Mouse (Mus musculus) stomach, postnatal 0 days (tissue): ENCODE measurements around the gene N4bp3. TPM values are rescaled to one million over a fixed set of nuclear protein-coding genes. Genes with fewer than 3 reads are reported as not detected.

ENCODE experiments used
- ATAC-seq: fragments of 200-750 bp; cut with Nextera tagmentation; 2 replicates; pipeline ENCODE4 v1.8.0; 2017; ENCODE audit not compliant: low FRiP score, low TSS enrichment
- DNase-seq: peaks from one replicate; pipeline ENCODE4 v3.0.0-alpha.2; 2016; ENCODE audit warnings: low spot score
- H3K27ac ChIP-seq: fragments of 300-500 bp; sonication (generic); replicated peaks from 2 replicates; pipeline ENCODE4 v1.5.1; 2014; ENCODE audit warnings: mild to moderate bottlenecking, control low read depth
- H3K27me3 ChIP-seq: fragments of 300-500 bp; sonication (generic); 2 replicates; pipeline ENCODE4 v1.6.1; 2014; ENCODE audit warnings: low read length; ENCODE audit not compliant: control insufficient read depth, insufficient read depth
- H3K36me3 ChIP-seq: fragments of 300-500 bp; sonication (generic); 2 replicates; pipeline ENCODE4 v1.6.1; 2014; ENCODE audit warnings: low read length, mixed read lengths; ENCODE audit not compliant: control insufficient read depth, insufficient read depth
- H3K4me1 ChIP-seq: fragments of 300-500 bp; sonication (generic); replicated peaks from 2 replicates; pipeline ENCODE4 v1.6.1; 2014; ENCODE audit warnings: antibody characterized with exemption; ENCODE audit not compliant: control insufficient read depth, insufficient read depth
- H3K4me2 ChIP-seq: fragments of 300-500 bp; sonication (generic); replicated peaks from 2 replicates; pipeline ENCODE4 v1.6.1; 2014; ENCODE audit warnings: low read depth, mild to moderate bottlenecking, control low read depth, moderate library complexity
- H3K4me3 ChIP-seq: fragments of 300-500 bp; sonication (generic); 2 replicates; pipeline ENCODE4 v1.5.1; 2014; ENCODE audit warnings: low read depth, low read length, control low read depth
- H3K9ac ChIP-seq: fragments of 300-500 bp; sonication (generic); 2 replicates; pipeline ENCODE4 v1.6.1; 2014; ENCODE audit warnings: mild to moderate bottlenecking, low read length, control low read depth, mixed read lengths
- H3K9me3 ChIP-seq: fragments of 300-500 bp; sonication (generic); 2 replicates; pipeline ENCODE4 v1.6.1; 2016; ENCODE audit warnings: low read length; ENCODE audit not compliant: control insufficient read depth
- CTCF ChIP-seq: IDR thresholded peaks from 2 replicates; pipeline ENCODE4 v1.5.1; 2016; ENCODE audit warnings: antibody characterized with exemption, low read depth, mild to moderate bottlenecking, moderate library complexity
- EP300 ChIP-seq: optimal IDR thresholded peaks from 2 replicates; pipeline ENCODE3; 2016; ENCODE audit warnings: antibody characterized with exemption
- WGBS: fragments of 180-500 bp; shearing (Covaris S2); extraction: QIAGEN DNeasy Blood & Tissue Kit; methylation state at CpG from one replicate; pipeline ENCODE4 v1.1.7; 2014; 5-methylcytosine and 5-hydroxymethylcytosine counted together
- polyA plus RNA-seq: library from polyadenylated mRNA; unstranded; fragments of >200 nt; fragmentation: Nextera tagmentation; extraction: Ambion mirVana; gene quantifications from 2 replicates; pipeline ENCODE4 v1.2.1, GENCODE M21; 2015

Gene N4bp3
- polyA plus RNA-seq, 1 experiment from 2014 or later, result 16.8 TPM

DNA sequence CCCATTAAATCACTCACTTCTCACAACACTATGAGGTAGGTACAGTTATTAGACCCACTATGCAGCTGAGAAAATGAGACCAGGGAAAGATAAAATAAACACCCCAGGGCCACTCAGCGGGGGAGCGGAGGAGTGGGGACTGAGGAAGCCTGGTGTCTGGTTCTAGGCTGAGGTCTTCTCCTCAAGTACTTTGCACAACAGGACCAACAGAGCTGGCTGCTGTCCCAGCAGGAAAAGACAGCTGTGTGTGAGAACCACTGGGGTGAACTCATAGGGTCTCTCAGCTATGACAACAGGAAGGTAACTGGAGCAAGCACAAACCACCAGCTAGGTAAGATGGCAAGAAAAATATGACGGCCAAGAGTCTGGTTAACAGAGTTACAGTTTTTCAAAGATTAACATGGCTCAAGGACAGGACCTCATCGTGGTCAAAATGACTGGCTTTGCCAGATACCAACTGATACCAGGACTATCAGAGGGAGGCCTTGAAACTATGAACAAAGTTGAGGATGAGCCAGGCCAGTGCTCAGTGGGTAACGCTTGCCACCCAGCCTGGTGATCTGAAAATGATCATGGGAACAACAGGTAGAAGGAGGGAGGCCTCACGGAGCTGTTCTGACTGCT lies 18.4 kb downstream of the N4bp3 start:
- DNase-seq (no peak), ATAC-seq (no peak)
- Histone ChIP-seq H3K27ac (no peak overlapping the region), H3K4me2 (no peak overlapping the region), H3K9ac (no peak overlapping the region), H3K4me3 (no peak overlapping the region), H3K27me3 (no peaks in the 10 kb centered on the region), H3K4me1 (no peaks in the 10 kb centered on the region), H3K36me3 (peaks cover 8% of the 10 kb centered on the region; the same call in 1 of the 2 replicates), H3K9me3 (no peaks in the 10 kb centered on the region)
- WGBS, result 81% methylated on average over 6 of the region's 6 CpGs
- TF ChIP-seq EP300, result no peak
- no peak for TF ChIP-seq CTCF

DNA sequence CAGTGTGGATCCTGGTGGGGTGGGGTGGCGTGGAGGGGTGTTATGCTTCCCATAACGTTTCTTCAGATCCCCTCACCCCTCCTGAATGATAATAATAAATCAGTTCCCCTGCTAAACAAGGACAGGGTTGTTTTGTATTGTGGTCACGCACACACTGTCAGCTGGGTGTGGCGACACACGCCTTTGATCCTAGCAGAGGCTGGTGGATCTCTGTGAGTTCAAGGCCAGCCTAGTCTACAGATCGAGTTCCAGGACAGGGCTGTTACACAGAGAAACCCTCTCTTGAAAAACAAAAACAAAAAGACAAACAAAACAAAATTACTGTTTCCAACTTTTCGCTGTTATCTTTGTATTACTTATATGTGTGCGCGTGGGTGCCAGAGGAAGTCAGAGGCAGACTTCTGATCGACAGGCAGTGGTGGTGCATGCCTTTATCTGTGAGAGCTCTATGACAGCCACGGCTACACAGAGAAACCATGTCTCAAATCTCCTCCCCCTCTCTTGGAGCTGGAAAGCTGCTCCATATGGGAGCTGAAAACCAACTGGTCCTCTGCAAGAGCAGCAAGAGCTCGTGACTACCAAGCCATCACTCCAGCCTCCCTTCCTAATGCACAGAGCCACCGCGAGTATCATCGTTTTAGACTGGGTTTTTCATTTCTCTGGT lies 20.9 kb downstream of the N4bp3 start:
- H3K4me1 ChIP-seq, result no peaks in the 10 kb centered on the region
- TF ChIP-seq EP300 (no peak), CTCF (no peak)
- H3K9me3 ChIP-seq, result no peaks in the 10 kb centered on the region
- no peak for DNase-seq
- no peak overlapping the region for H3K27ac ChIP-seq
- no peak overlapping the region for H3K4me2 ChIP-seq
- 79% methylated on average over 15 of the region's 15 CpGs for WGBS
- H3K4me3 ChIP-seq, result no peak overlapping the region
- H3K9ac ChIP-seq, result no peak overlapping the region
- no peak for ATAC-seq
- H3K36me3 ChIP-seq, result peaks cover 13% of the 10 kb centered on the region
- no peaks in the 10 kb centered on the region for H3K27me3 ChIP-seq

DNA sequence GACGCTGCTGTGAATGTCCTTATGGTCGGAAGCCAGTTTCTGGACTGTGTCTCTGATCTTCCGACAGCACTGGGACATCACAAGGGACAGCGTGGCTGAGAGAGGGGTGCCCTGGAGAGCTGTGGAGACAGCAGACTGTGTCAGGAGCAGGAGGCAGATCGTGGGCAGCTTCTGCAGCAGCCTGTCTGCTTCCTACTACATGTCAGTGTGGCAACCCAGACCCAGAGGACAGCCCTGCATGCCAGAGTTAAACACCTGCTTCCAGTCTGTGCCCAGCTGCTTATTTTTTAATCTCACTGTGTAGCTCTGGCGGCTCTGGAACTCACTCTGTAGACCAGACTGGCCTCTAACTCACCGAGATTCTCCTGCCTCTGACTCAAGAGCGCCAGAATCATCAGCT lies 22.7 kb downstream of the N4bp3 start:
- Histone ChIP-seq H3K9me3 (no peaks in the 10 kb centered on the region), H3K4me3 (no peak overlapping the region), H3K36me3 (peaks cover 26% of the 10 kb centered on the region), H3K27ac (no peak overlapping the region), H3K27me3 (no peaks in the 10 kb centered on the region), H3K4me2 (no peak overlapping the region), H3K4me1 (no peaks in the 10 kb centered on the region), H3K9ac (no peak overlapping the region)
- TF ChIP-seq CTCF (no peak), EP300 (no peak)
- no peak for DNase-seq
- WGBS, result 78% methylated on average over 8 of the region's 8 CpGs
- no peak for ATAC-seq

DNA sequence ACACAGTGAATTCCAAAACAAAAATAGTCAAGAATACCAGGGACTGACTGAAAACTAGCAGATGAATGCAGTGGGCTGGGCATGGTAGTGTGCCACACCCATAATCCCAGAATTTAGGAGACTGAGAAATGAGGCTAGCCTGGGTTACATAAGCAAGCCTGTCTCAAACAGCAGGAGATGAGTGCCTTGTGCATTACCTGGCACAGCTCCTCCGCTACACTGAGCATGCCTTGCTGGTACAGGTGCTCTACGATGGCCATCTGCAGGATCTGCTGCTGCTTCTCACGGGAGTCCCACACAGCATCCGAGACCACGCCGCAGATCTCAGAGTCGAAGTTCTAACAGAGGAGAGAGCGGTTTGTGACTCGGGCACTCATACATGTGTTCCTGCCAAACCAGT lies 23.2 kb downstream of the N4bp3 start:
- H3K4me3 ChIP-seq, result no peak overlapping the region
- H3K9me3 ChIP-seq, result no peaks in the 10 kb centered on the region
- no peaks in the 10 kb centered on the region for H3K27me3 ChIP-seq
- TF ChIP-seq EP300 (no peak), CTCF (no peak)
- DNase-seq, result no peak
- WGBS, result 92% methylated on average over 9 of the region's 9 CpGs
- H3K27ac ChIP-seq, result no peak overlapping the region
- no peak overlapping the region for H3K4me2 ChIP-seq
- ATAC-seq, result no peak
- H3K36me3 ChIP-seq, result peaks cover 30% of the 10 kb centered on the region
- H3K9ac ChIP-seq, result no peak overlapping the region
- no peaks in the 10 kb centered on the region for H3K4me1 ChIP-seq

DNA sequence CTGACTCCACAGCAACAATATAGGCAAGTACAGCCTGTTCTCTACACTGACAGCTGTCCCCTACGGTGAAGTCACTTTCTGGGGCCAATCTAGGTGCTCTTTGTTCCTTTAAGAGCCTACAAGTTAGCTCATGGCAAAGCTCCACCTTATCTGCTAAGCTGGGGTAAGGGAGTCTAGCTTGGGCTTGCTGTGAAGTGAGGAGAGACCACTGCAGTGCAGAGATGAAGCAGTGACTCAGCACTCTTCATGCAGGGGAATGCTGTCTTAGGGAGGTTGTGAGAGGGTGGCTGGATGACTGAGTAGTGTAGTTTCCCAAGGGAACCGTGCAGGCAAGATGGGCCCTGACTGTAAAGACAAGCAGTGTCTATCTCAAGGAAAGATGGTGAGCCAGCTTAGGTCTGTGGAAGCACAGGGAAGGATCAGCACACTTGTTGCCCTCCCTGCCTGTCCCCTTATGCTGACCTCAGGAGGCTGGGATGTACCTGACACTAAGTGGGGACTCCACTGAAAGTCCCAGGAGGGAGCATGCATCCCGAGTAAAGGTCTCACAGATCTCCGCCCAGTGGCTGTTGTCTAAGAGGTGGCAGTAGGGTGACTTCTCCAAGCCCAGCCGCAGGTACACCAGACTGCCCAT lies 25.3 kb downstream of the N4bp3 start:
- H3K36me3 ChIP-seq, result peaks cover 31% of the 10 kb centered on the region

DNA sequence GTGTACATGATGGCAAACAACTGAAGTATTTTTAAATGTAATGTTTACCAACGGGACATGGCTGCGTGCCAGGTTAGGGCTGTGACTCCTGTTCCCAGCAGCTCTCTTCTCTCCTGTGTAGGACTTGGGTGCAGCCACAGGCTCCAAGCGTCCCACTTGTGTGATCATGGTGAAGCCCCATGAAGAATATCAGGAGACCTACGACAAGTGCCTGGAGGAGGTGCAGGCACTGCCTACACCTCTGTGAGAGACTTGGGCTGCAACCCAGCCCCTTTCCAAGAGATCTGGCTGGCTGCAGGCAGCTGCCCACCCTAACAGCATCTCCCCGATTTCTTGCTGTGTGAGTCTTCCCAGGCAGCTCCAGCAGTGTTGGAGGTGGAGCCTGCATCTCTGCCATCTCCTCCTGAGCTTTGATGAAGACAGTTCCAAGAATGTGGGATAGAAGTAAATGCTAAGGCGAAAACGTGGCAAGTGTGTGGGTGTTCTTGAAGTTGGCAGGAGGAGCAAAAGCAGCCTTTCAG lies 27.6 kb downstream of the N4bp3 start:
- Histone ChIP-seq H3K27me3 (no peaks in the 10 kb centered on the region), H3K9me3 (no peaks in the 10 kb centered on the region)
- ATAC-seq, result no peak

More for the DNA sequence above, 25.3 kb downstream of the N4bp3 start:
- Histone ChIP-seq H3K4me1 (peaks cover under 1% of the 10 kb centered on the region; the same call in 1 of the 2 replicates), H3K9me3 (no peaks in the 10 kb centered on the region), H3K4me2 (no peak overlapping the region), H3K27ac (no peak overlapping the region), H3K4me3 (no peak overlapping the region), H3K27me3 (no peaks in the 10 kb centered on the region), H3K9ac (no peak overlapping the region)
- no peak for TF ChIP-seq CTCF
- DNase-seq, result no peak
- 77% methylated on average over 5 of the region's 5 CpGs for WGBS
- ATAC-seq, result no peak

More for the DNA sequence above, 27.6 kb downstream of the N4bp3 start:
- Histone ChIP-seq H3K9ac (no peak overlapping the region), H3K4me1 (peaks cover 2% of the 10 kb centered on the region; the same call in 1 of the 2 replicates), H3K36me3 (peaks cover 31% of the 10 kb centered on the region), H3K4me2 (no peak overlapping the region), H3K4me3 (no peak overlapping the region), H3K27ac (no peak overlapping the region)
- DNase-seq, result peak; percentile 57
- TF ChIP-seq EP300 (no peak), CTCF (no peak)
- 74% methylated on average over 7 of the region's 7 CpGs for WGBS
